Comparison of ENCODE assay signal across 8 mouse cellular contexts in the genomic region with DNA sequence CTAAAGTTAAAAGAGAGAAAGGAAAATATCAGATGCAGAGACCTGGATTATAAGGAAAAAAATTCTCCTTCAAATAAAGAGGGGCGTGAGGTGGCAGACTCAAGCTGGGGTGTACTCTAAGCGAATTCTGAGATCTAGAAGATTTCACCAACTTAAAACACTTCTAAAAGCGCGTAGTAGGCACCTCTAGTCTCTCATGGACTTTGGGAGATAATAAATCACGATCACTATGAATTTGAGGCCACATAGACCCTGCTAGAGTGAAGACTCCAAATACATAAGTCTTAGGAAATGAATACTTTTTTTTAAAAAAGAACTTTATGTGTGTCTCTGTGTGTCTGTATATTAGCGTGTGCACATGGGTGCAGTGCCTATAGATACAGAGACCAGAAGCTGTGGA. TPM values are rescaled to one million over a fixed set of nuclear protein-coding genes. Genes with fewer than 3 reads are reported as not detected.
A peak's percentile ranks its signal among the peaks of the same experiment; 100 is the strongest.
DNase-seq lines count a peak whose midpoint lies in the region; ATAC-seq and TF ChIP-seq lines count a peak whose summit lies in the region.

No protein-coding gene starts in this region.

- H3K9ac ChIP-seq in lung, postnatal 0 days (replicated peaks; ENCODE audit: low read depth), result no peak overlapping the region
- peak overlapping the region; percentile 56; the same call in 1 of the 2 replicates for H3K9ac ChIP-seq in limb, embryonic 15.5 days
- H3K9ac ChIP-seq in stomach, embryonic 16.5 days (ENCODE audit: low read length), result no peak overlapping the region; the same call in 1 of the 2 replicates

- TF ChIP-seq CTCF in gastrocnemius, adult 2 months (IDR thresholded peaks at IDR 0.05), result no peak
- no peak for TF ChIP-seq CTCF in lung, postnatal 0 days (IDR thresholded peaks at IDR 0.05)

- H3K4me2 ChIP-seq in lung, postnatal 0 days (replicated peaks; ENCODE audit: low read depth, low read length), result peak overlapping the region; percentile 84
- H3K4me2 ChIP-seq in limb, embryonic 15.5 days, result peak overlapping the region; percentile 81
- H3K4me2 ChIP-seq in stomach, embryonic 16.5 days (ENCODE audit: low read depth, low read length), result peak overlapping the region; percentile 64

- DNase-seq in gastrocnemius, adult 2 months, result no peak
- DNase-seq in gastrocnemius, postnatal 36 days, result no peak
- DNase-seq in lung, postnatal 0 days (ENCODE audit: low spot score), result no peak
- DNase-seq in lung, postnatal 14 days, result no peak
- DNase-seq in cerebellum, adult 18-20 months, result no peak
- no peak for DNase-seq in thymus, postnatal 36 days

- peaks cover 18% of the 10 kb centered on the region for H3K36me3 ChIP-seq in lung, postnatal 0 days (ENCODE audit: insufficient read depth, low read length)
- H3K36me3 ChIP-seq in limb, embryonic 15.5 days, result peaks cover 35% of the 10 kb centered on the region
- peaks cover 17% of the 10 kb centered on the region for H3K36me3 ChIP-seq in stomach, embryonic 16.5 days (ENCODE audit: control insufficient read depth, insufficient read depth, low read length)

- no peak; the same call in 1 of the 2 replicates for TF ChIP-seq EP300 in lung, postnatal 0 days (IDR thresholded peaks at IDR 0.05)

- H3K4me1 ChIP-seq in lung, postnatal 0 days (ENCODE audit: insufficient read depth, low read depth, low read length), result peaks cover 7% of the 10 kb centered on the region
- peaks cover 46% of the 10 kb centered on the region for H3K4me1 ChIP-seq in limb, embryonic 15.5 days
- peaks cover 35% of the 10 kb centered on the region for H3K4me1 ChIP-seq in stomach, embryonic 16.5 days (ENCODE audit: control insufficient read depth, insufficient read depth, low read length)

- no peaks in the 10 kb centered on the region for H3K27me3 ChIP-seq in lung, postnatal 0 days (replicated peaks; ENCODE audit: insufficient read depth, low read length)
- H3K27me3 ChIP-seq in limb, embryonic 15.5 days, result no peaks in the 10 kb centered on the region
- no peaks in the 10 kb centered on the region for H3K27me3 ChIP-seq in stomach, embryonic 16.5 days (ENCODE audit: control insufficient read depth, insufficient read depth, low read length)

- intact Hi-C loops in gastrocnemius, adult 2 months (cut with DNase I), result no loop called here
- intact Hi-C loops in gastrocnemius, postnatal 36 days (cut with DNase I), result no loop called here

- WGBS in lung, postnatal 0 days, result 64% methylated on average over 6 of the region's 6 CpGs
- 60% methylated on average over 6 of the region's 6 CpGs for WGBS in limb, embryonic 15.5 days
- WGBS in stomach, embryonic 16.5 days, result 61% methylated on average over 6 of the region's 6 CpGs

- ATAC-seq in lung, postnatal 0 days, result no peak
- no peak for ATAC-seq in limb, embryonic 15.5 days (ENCODE audit: insufficient number of reproducible peaks, low FRiP score, low TSS enrichment, low read depth)
- no peak for ATAC-seq in stomach, embryonic 16.5 days (ENCODE audit: insufficient read depth, low FRiP score)

- H3K27ac ChIP-seq in gastrocnemius, adult 2 months, result peak overlapping the region; percentile 95
- H3K27ac ChIP-seq in lung, postnatal 0 days (ENCODE audit: low read length), result no peak overlapping the region
- H3K27ac ChIP-seq in limb, embryonic 15.5 days, result no peak overlapping the region
- no peak overlapping the region for H3K27ac ChIP-seq in stomach, embryonic 16.5 days (ENCODE audit: low read length)

- peak overlapping the region; percentile 91 for H3K4me3 ChIP-seq in gastrocnemius, adult 2 months
- H3K4me3 ChIP-seq in lung, postnatal 0 days (ENCODE audit: low read depth, low read length), result no peak overlapping the region; the same call in 1 of the 2 replicates
- no peak overlapping the region for H3K4me3 ChIP-seq in limb, embryonic 15.5 days
- H3K4me3 ChIP-seq in stomach, embryonic 16.5 days (replicated peaks; ENCODE audit: low read length), result peak overlapping the region; percentile 58; the same call in 1 of the 2 replicates

- H3K9me3 ChIP-seq in lung, postnatal 0 days (ENCODE audit: low read length), result no peaks in the 10 kb centered on the region
- H3K9me3 ChIP-seq in limb, embryonic 15.5 days, result no peaks in the 10 kb centered on the region
- H3K9me3 ChIP-seq in stomach, embryonic 16.5 days (replicated peaks; ENCODE audit: control insufficient read depth, low read length), result no peaks in the 10 kb centered on the region

RNA-seq across cellular contexts. Expression of a gene that starts 0.5 kb away (rescaled TPM):
- total RNA-seq in gastrocnemius, adult 2 months (2021), result 100 to 1,000 TPM; 266 to 502 TPM
- 100 to 1,000 TPM; 320 to 384 TPM for total RNA-seq in gastrocnemius, postnatal 36 days (2021)
- polyA plus RNA-seq in lung, postnatal 0 days (2015; fragmentation: Nextera tagmentation; extraction: Ambion mirVana), result 92.0 and 95.2 TPM in 2 replicates
- polyA plus RNA-seq in limb, embryonic 15.5 days (2015; fragmentation: Nextera tagmentation; extraction: Ambion mirVana), result 92.2 and 100 TPM in 2 replicates
- polyA plus RNA-seq in stomach, embryonic 16.5 days (2015; fragmentation: Nextera tagmentation; extraction: Ambion mirVana), result 115 and 119 TPM in 2 replicates

RNA-seq across cellular contexts. Expression of a gene that starts 1.1 kb away (rescaled TPM):
- 1 to 10 TPM; 3.2 to 5.2 TPM for total RNA-seq in gastrocnemius, adult 2 months (2021)
- total RNA-seq in gastrocnemius, postnatal 36 days (2021), result 1 to 10 TPM; 4.9 to 6.5 TPM
- 2.0 and 2.1 TPM in 2 replicates for polyA plus RNA-seq in lung, postnatal 0 days (2015; fragmentation: Nextera tagmentation; extraction: Ambion mirVana)
- polyA plus RNA-seq in limb, embryonic 15.5 days (2015; fragmentation: Nextera tagmentation; extraction: Ambion mirVana), result 9.6 and 10.7 TPM in 2 replicates
- 8.4 and 9.0 TPM in 2 replicates for polyA plus RNA-seq in stomach, embryonic 16.5 days (2015; fragmentation: Nextera tagmentation; extraction: Ambion mirVana)

RNA-seq across cellular contexts. Expression of a gene that starts 15.3 kb away (rescaled TPM):
- 1 to 10 TPM; 3.6 to 5.0 TPM for total RNA-seq in gastrocnemius, adult 2 months (2021)
- total RNA-seq in gastrocnemius, postnatal 36 days (2021), result 1 to 10 TPM; 3.3 to 4.6 TPM
- 14.6 and 15.1 TPM in 2 replicates for polyA plus RNA-seq in lung, postnatal 0 days (2015; fragmentation: Nextera tagmentation; extraction: Ambion mirVana)
- polyA plus RNA-seq in limb, embryonic 15.5 days (2015; fragmentation: Nextera tagmentation; extraction: Ambion mirVana), result 42.2 and 43.1 TPM in 2 replicates
- 17.7 and 22.3 TPM in 2 replicates for polyA plus RNA-seq in stomach, embryonic 16.5 days (2015; fragmentation: Nextera tagmentation; extraction: Ambion mirVana)

RNA-seq across cellular contexts. Expression of a gene that starts 20.1 kb away (rescaled TPM):
- 10 to 100 TPM; 19.2 to 21.8 TPM for total RNA-seq in gastrocnemius, adult 2 months (2021)
- total RNA-seq in gastrocnemius, postnatal 36 days (2021), result 10 to 100 TPM; 12.6 to 16.5 TPM
- polyA plus RNA-seq in lung, postnatal 0 days (2015; fragmentation: Nextera tagmentation; extraction: Ambion mirVana), result 57.5 and 61.3 TPM in 2 replicates
- polyA plus RNA-seq in limb, embryonic 15.5 days (2015; fragmentation: Nextera tagmentation; extraction: Ambion mirVana), result 72.2 and 81.6 TPM in 2 replicates
- 44.3 and 47.9 TPM in 2 replicates for polyA plus RNA-seq in stomach, embryonic 16.5 days (2015; fragmentation: Nextera tagmentation; extraction: Ambion mirVana)

RNA-seq across cellular contexts. Expression of a gene that starts 24.7 kb away (rescaled TPM):
- 100 to 1,000 TPM; 194 to 232 TPM for total RNA-seq in gastrocnemius, adult 2 months (2021)
- total RNA-seq in gastrocnemius, postnatal 36 days (2021), result 100 to 1,000 TPM; 142 to 178 TPM
- 624 and 645 TPM in 2 replicates for polyA plus RNA-seq in lung, postnatal 0 days (2015; fragmentation: Nextera tagmentation; extraction: Ambion mirVana)
- 545 and 568 TPM in 2 replicates for polyA plus RNA-seq in limb, embryonic 15.5 days (2015; fragmentation: Nextera tagmentation; extraction: Ambion mirVana)
- polyA plus RNA-seq in stomach, embryonic 16.5 days (2015; fragmentation: Nextera tagmentation; extraction: Ambion mirVana), result 485 and 494 TPM in 2 replicates

Comparison
In these comparisons a context has a peak if more than half of its experiments do, and no peak if none do; other contexts are left out.
1. H3K4me3 ChIP-seq: peak in gastrocnemius, adult 2 months (single experiment) and stomach, embryonic 16.5 days (single experiment); none in lung, postnatal 0 days (single experiment) and limb, embryonic 15.5 days (single experiment).
2. Peak in every context shown above with its lines, with median percentiles within 50 percentile points of each other: H3K4me2 ChIP-seq.